Mouse (Mus musculus) right cerebral cortex, postnatal 36 days (tissue): ENCODE measurements around the gene Arhgef3.

Source experiments
- DNase-seq, 2 experiments: peaks; one replicate each; pipeline ENCODE4 v3.0.0; 2022; ENCODE audit warnings: low spot score in 2 of 2, mixed read lengths in 1 of 2

Gene Arhgef3

GRCm38 (mm10) chr14:27114362-27115274, at the start of gene Arhgef3:
Gene Arhgef3 (plus strand): TSS chr14:27114899.
- no peak for DNase-seq

GRCm38 (mm10) chr14:27066171-27066929, 48.3 kb upstream of the Arhgef3 start:
- no peak for DNase-seq

- DNase-seq: no peak
Measured at GRCm38 (mm10) chr14:27067866-27068271, 46.8 kb upstream of the Arhgef3 start.

- DNase-seq: no peak
Measured at GRCm38 (mm10) chr14:27069434-27070097, 45.1 kb upstream of the Arhgef3 start.

GRCm38 (mm10) chr14:27070128-27070527, 44.6 kb upstream of the Arhgef3 start:
- DNase-seq: no peak

GRCm38 (mm10) chr14:27070758-27071157, 43.9 kb upstream of the Arhgef3 start:
- no peak for DNase-seq

- no peak for DNase-seq
Measured at GRCm38 (mm10) chr14:27071985-27072384, 42.7 kb upstream of the Arhgef3 start.

GRCm38 (mm10) chr14:27075084-27075483, 39.6 kb upstream of the Arhgef3 start:
- DNase-seq: no peak

GRCm38 (mm10) chr14:27075909-27076521, 38.7 kb upstream of the Arhgef3 start:
- no peak for DNase-seq

- no peak for DNase-seq
Measured at GRCm38 (mm10) chr14:27076522-27076920, 38.2 kb upstream of the Arhgef3 start.

GRCm38 (mm10) chr14:27081536-27082275, 33.0 kb upstream of the Arhgef3 start:
- DNase-seq: peak in 1 of 2 experiments; percentile 63

GRCm38 (mm10) chr14:27085471-27085870, 29.2 kb upstream of the Arhgef3 start:
- DNase-seq: no peak

GRCm38 (mm10) chr14:27085999-27086398, 28.7 kb upstream of the Arhgef3 start:
- DNase-seq: no peak

GRCm38 (mm10) chr14:27094247-27094646, 20.5 kb upstream of the Arhgef3 start:
- DNase-seq: no peak

GRCm38 (mm10) chr14:27096133-27096532, 18.6 kb upstream of the Arhgef3 start:
- no peak for DNase-seq

GRCm38 (mm10) chr14:27096779-27097178, 17.9 kb upstream of the Arhgef3 start:
- peak; percentile 24 to 32 for DNase-seq

- DNase-seq: no peak
Measured at GRCm38 (mm10) chr14:27101735-27102134, 13.0 kb upstream of the Arhgef3 start.

GRCm38 (mm10) chr14:27102720-27103119, 12.0 kb upstream of the Arhgef3 start:
- DNase-seq: peak; percentile 30 to 42

GRCm38 (mm10) chr14:27105731-27106457, 8.8 kb upstream of the Arhgef3 start:
- peak; percentile 34 to 60 for DNase-seq
